Mouse (Mus musculus) forebrain, embryonic 16.5 days (tissue): ENCODE measurements at regions not wholly inside any gene's neighbourhood (a gene's known extent, or its start where the extent isn't known, plus 50 kb on each side); places are given as distances from the start of the nearest gene placed in this dataset.
A peak's percentile ranks its signal among the peaks of the same experiment; 100 is the strongest.

Experiments used
- ATAC-seq: fragments of 200-750 bp; cut with Nextera tagmentation; 2 replicates; pipeline ENCODE4 v1.8.0; 2017; ENCODE audit warnings: mild to moderate bottlenecking, moderate library complexity
- H3K27ac ChIP-seq: fragments of 300-500 bp; sonication (generic); 2 replicates; pipeline ENCODE4 v1.5.1; 2014; ENCODE audit warnings: low read length, control low read depth
- H3K27me3 ChIP-seq: fragments of 300-500 bp; sonication (generic); replicated peaks from 2 replicates; pipeline ENCODE4 v1.6.1; 2014; ENCODE audit warnings: low read length; ENCODE audit not compliant: control insufficient read depth, insufficient read depth
- H3K36me3 ChIP-seq: fragments of 300-500 bp; sonication (generic); 2 replicates; pipeline ENCODE4 v1.6.1; 2014; ENCODE audit not compliant: control insufficient read depth, insufficient read depth
- H3K4me1 ChIP-seq: fragments of 300-500 bp; sonication (generic); replicated peaks from 2 replicates; pipeline ENCODE4 v1.6.1; 2014; ENCODE audit warnings: low read length; ENCODE audit not compliant: control insufficient read depth, insufficient read depth
- H3K4me2 ChIP-seq: fragments of 300-500 bp; sonication (generic); 2 replicates; pipeline ENCODE4 v1.6.1; 2014; ENCODE audit warnings: mild to moderate bottlenecking, low read length, control low read depth
- H3K4me3 ChIP-seq: fragments of 300-500 bp; sonication (generic); replicated peaks from 2 replicates; pipeline ENCODE4 v1.5.1; 2014; ENCODE audit warnings: mild to moderate bottlenecking, low read length, control low read depth
- H3K9ac ChIP-seq: fragments of 300-500 bp; sonication (generic); replicated peaks from 2 replicates; pipeline ENCODE4 v1.6.1; 2014; ENCODE audit warnings: low read depth, low read length, control low read depth
- H3K9me3 ChIP-seq: fragments of 300-500 bp; sonication (generic); 2 replicates; pipeline ENCODE4 v1.6.1; 2016; ENCODE audit warnings: low read length; ENCODE audit not compliant: control insufficient read depth
- WGBS: fragments of 180-500 bp; shearing (Covaris S2); extraction: QIAGEN DNeasy Blood & Tissue Kit; methylation state at CpG from one replicate; pipeline ENCODE4 v1.1.7; 2014; 5-methylcytosine and 5-hydroxymethylcytosine counted together

DNA sequence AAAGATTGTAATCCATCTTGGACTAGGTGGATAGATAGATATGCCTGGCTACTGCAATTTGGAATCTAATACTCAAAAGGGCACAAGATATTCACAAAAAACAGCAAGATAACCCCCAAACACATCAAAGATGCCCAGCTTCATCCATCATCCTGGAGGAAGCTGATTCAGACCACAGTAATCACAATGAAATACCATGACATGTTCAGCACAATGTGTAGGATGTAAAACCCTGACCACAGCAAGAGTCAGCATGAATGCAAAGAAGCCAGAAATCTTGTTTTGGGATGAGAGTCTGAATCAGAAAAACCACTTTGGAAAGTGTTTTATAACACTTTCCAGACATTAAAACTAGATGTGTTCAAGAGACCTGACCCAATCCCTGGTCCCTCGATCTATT lies 2180.5 kb upstream of the Gm7489 start:
- Histone ChIP-seq H3K4me2 (no peak overlapping the region), H3K27ac (no peak overlapping the region), H3K4me1 (no peaks in the 10 kb centered on the region), H3K36me3 (no peaks in the 10 kb centered on the region), H3K9me3 (no peaks in the 10 kb centered on the region), H3K9ac (no peak overlapping the region), H3K27me3 (no peaks in the 10 kb centered on the region), H3K4me3 (no peak overlapping the region)
- 97% methylated on average over 1 of the region's 1 CpGs for WGBS
- ATAC-seq, result no peak

DNA sequence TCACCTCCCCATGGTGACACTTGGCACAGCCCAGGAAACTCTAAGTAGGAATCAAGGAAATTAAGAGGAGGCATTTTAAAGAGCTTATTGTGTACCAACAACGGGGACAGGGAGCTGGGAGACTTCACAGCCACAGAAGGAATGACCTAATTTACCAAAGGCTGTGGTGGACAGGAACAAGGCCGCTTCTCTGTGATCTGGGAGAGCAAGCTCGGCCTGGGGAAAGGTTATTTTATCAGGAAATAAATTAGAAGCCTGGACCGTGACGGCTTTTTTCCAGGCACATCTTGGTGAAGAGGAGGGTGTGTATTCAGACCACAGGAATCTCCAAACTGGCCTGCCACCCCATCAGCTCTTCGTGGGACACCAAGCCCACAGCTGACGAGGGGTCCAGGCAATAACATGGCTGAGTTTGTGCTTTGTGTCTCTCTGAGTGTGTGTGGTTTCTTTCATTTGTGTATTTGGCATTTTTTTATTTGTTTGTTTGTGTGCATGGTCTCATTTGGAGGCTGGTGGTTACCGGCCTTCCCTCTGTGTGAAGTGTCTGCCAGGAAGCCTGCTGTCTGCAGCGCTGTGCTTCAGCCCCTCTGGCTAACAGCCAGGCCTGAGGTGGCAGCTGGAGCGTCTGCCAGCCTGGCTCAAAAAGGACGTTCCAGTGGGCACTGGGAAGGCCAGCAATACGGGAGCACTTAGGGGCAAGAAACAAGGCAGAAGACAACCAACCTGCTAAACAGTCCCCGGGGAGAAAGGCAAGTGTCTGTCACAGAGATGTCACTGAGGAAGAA lies 2174.6 kb upstream of the Gm7489 start:
- Histone ChIP-seq H3K36me3 (no peaks in the 10 kb centered on the region), H3K4me1 (peaks cover 11% of the 10 kb centered on the region), H3K4me2 (no peak overlapping the region), H3K27ac (no peak overlapping the region), H3K9ac (no peak overlapping the region), H3K27me3 (no peaks in the 10 kb centered on the region), H3K9me3 (no peaks in the 10 kb centered on the region), H3K4me3 (no peak overlapping the region)
- peak; percentile 93 for ATAC-seq
- WGBS, result 16% methylated on average over 13 of the region's 13 CpGs

DNA sequence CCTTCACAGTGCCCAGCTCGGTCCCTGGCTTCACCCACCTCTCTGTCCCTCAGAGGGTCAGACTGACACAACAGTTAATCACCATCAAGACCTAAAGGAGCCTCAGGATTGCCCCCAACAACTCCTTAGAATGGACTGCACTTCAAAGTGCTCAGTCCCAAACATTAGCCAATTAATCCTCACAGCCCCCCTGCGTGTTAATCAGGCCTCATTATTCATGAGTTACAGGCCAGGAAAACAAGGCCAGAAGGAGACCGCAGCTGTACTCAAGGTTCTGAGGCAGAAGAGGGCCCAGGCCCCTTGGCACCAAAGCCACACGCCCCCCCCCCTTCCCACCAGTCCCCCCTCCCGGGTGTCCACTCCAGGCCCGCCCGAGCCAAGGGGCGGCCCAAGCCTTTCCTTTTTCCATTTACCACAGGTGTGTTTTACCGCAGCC lies 2163.8 kb upstream of the Gm7489 start:
- no peak overlapping the region for H3K27ac ChIP-seq
- H3K4me1 ChIP-seq, result peaks cover 8% of the 10 kb centered on the region; the same call in 1 of the 2 replicates
- no peak overlapping the region for H3K9ac ChIP-seq
- WGBS, result 3% methylated on average over 9 of the region's 9 CpGs
- no peak overlapping the region for H3K4me3 ChIP-seq
- H3K27me3 ChIP-seq, result no peaks in the 10 kb centered on the region
- no peaks in the 10 kb centered on the region for H3K9me3 ChIP-seq
- H3K36me3 ChIP-seq, result no peaks in the 10 kb centered on the region
- H3K4me2 ChIP-seq, result no peak overlapping the region
- ATAC-seq, result peak; percentile 86

DNA sequence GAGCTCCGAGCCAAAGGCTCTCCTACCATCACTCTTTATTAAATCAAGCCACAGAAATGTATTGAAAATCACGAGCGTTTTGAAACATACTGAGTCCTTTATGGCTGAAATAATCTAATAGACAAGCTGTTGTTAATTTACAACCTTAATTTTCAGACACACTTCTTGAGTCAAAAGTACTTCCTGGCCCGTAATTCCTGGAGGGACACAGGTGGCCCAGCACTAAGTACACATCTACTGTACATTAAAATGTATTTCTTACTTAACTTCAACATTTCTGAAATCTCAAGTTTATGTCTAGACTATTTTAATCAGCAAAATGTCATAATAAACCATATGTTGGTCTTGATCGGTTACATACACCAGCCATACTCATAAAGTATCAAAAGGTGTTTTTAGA lies 2163.3 kb upstream of the Gm7489 start:
- no peak for ATAC-seq
- Histone ChIP-seq H3K27me3 (no peaks in the 10 kb centered on the region), H3K4me1 (peaks cover 8% of the 10 kb centered on the region; the same call in 1 of the 2 replicates), H3K27ac (no peak overlapping the region), H3K4me2 (no peak overlapping the region), H3K9me3 (no peaks in the 10 kb centered on the region), H3K9ac (no peak overlapping the region), H3K36me3 (no peaks in the 10 kb centered on the region), H3K4me3 (no peak overlapping the region)
- 55% methylated on average over 5 of the region's 5 CpGs for WGBS

DNA sequence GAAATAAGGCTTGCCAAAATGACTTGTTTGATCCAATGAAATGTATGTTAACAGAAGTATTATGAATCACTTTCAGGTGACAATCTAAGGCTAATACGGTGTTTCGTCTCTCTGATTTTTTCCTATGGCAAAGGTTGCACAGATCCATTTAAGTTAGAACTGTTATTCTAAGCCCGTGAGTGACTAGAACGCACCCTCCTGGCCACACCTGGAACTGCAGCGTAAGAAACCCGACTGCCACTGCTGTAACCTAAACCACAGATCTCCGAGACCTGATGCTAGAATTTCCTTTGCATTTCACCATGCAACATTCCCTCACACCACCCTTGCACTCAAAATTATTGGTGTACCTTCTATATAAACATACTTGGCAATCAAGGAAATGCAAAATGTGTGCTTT lies 2160.6 kb upstream of the Gm7489 start:
- Histone ChIP-seq H3K4me3 (no peak overlapping the region), H3K27me3 (no peaks in the 10 kb centered on the region), H3K4me2 (no peak overlapping the region), H3K9ac (no peak overlapping the region), H3K4me1 (peaks cover 8% of the 10 kb centered on the region; the same call in 1 of the 2 replicates), H3K27ac (no peak overlapping the region), H3K9me3 (no peaks in the 10 kb centered on the region), H3K36me3 (no peaks in the 10 kb centered on the region)
- no peak for ATAC-seq
- 74% methylated on average over 7 of the region's 7 CpGs for WGBS

DNA sequence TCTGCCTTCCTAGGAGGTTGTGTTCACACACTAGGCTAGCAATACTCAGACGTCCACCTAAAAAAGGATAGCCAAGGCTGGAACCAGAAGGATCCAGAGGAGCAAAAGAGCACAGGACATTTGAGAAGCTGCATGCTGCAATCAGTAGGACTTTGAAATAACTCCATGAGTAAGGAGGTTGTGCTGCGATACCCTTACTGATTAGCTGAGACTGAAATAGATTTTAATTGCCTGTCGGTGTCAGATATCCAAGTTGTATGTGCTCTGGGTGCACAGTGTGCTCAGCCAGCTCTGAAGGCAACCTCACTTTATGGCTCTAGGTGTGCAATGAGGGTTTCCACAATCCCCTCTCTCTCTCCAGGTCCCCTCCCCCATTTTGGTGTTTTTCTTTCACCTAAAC lies 2159.2 kb upstream of the Gm7489 start:
- Histone ChIP-seq H3K36me3 (no peaks in the 10 kb centered on the region), H3K9me3 (no peaks in the 10 kb centered on the region), H3K9ac (no peak overlapping the region), H3K4me2 (no peak overlapping the region), H3K27me3 (no peaks in the 10 kb centered on the region), H3K4me1 (peaks cover 8% of the 10 kb centered on the region; the same call in 1 of the 2 replicates), H3K27ac (no peak overlapping the region), H3K4me3 (no peak overlapping the region)
- ATAC-seq, result no peak
- WGBS, result 90% methylated on average over 3 of the region's 3 CpGs

DNA sequence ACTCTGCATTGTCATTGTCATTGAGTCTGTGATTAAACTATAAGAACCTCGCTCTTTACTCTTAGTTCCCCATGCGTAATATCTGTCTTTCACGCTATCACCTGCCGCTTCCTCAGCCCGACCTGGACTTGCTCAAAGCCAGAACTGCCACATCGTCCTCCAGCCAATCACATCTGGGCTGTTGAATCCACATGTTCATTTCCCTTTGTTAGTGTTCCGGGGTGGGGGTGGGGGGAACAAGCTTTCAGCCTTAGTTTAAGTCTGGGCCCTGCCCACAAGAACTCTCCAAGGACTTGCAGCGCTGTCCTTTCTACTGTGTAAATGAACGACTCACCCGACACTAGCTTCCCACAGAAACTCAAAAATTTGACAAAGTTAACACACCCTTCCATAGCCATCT lies 2154.6 kb upstream of the Gm7489 start:
- no peaks in the 10 kb centered on the region for H3K4me1 ChIP-seq
- no peaks in the 10 kb centered on the region for H3K27me3 ChIP-seq
- H3K4me3 ChIP-seq, result no peak overlapping the region
- no peaks in the 10 kb centered on the region for H3K36me3 ChIP-seq
- 88% methylated on average over 10 of the region's 10 CpGs for WGBS
- no peak for ATAC-seq
- H3K27ac ChIP-seq, result no peak overlapping the region
- no peak overlapping the region for H3K9ac ChIP-seq
- H3K9me3 ChIP-seq, result peaks cover 3% of the 10 kb centered on the region; the same call in 1 of the 2 replicates
- H3K4me2 ChIP-seq, result no peak overlapping the region

DNA sequence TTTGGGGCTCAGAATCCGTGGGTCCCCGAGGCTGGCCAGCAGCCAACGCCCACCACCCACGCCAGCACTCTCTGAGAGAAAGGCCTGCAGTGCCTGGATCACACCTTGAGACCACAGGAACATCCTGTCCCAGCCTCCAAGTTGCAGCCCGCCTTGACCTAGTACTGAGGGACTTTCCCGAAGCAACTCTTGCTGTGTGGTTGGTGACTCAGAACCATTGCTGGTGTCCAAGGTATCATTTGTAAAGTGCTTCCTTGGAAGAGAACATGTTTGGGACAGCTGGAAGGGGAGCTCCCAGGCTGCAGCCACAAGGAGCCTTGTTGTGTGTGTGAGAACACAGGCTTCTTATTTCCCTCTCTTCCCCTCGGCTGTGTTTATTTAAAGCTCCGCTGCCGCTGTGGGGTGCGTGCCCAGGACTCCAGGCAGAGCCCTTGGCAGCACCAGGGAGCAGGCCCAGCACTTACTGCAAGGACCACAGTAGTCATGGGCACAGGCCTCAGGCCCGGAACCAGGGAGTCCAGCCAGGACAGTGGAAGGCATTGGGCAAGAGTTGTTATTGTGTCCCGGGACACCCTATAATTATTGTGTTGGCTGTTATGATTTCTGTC lies 2153.8 kb upstream of the Gm7489 start:
- WGBS, result 78% methylated on average over 12 of the region's 12 CpGs
- no peaks in the 10 kb centered on the region for H3K36me3 ChIP-seq
- H3K4me3 ChIP-seq, result no peak overlapping the region
- peaks cover 3% of the 10 kb centered on the region; the same call in 1 of the 2 replicates for H3K9me3 ChIP-seq
- ATAC-seq, result no peak
- H3K9ac ChIP-seq, result no peak overlapping the region
- H3K4me1 ChIP-seq, result no peaks in the 10 kb centered on the region
- H3K27ac ChIP-seq, result no peak overlapping the region
- H3K27me3 ChIP-seq, result no peaks in the 10 kb centered on the region
- H3K4me2 ChIP-seq, result no peak overlapping the region

DNA sequence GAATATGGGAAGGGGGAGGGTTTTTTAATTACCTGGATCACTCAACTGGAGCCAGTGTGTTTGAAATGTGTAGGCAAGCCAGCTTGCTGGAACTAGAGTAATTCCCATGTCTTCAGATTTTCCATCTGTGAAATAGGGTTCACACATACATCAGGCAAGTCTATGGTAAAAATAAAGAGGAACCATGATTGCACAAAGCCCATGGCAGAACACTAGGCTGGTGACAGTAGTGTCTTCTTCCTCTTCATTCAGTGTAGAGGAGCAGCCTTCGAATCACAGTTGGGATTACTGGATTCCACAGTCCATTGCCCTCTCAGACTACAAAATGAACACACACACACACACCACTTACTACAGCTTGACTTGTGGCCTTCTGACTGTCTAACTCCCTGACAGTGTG lies 2150.5 kb upstream of the Gm7489 start:
- H3K4me1 ChIP-seq, result no peaks in the 10 kb centered on the region
- 93% methylated on average over 1 of the region's 1 CpGs for WGBS

More for the DNA sequence above, 2150.5 kb upstream of the Gm7489 start:
- no peak overlapping the region for H3K4me2 ChIP-seq
- no peaks in the 10 kb centered on the region for H3K36me3 ChIP-seq
- ATAC-seq, result no peak
- H3K27ac ChIP-seq, result no peak overlapping the region
- H3K27me3 ChIP-seq, result no peaks in the 10 kb centered on the region
- H3K4me3 ChIP-seq, result no peak overlapping the region
- peaks cover 3% of the 10 kb centered on the region; the same call in 1 of the 2 replicates for H3K9me3 ChIP-seq
- H3K9ac ChIP-seq, result no peak overlapping the region
